Mouse (Mus musculus) brain, adult 2 months (tissue): ENCODE data around the gene Uchl4.
"Not testable (repeated sequence)": the region's sequence is repeated elsewhere in the genome, so short reads cannot be mapped to it uniquely, and the experiment has no call there.

ENCODE experiments used
- DNase-seq: peaks from one replicate; pipeline ENCODE4 v3.0.0; 2011; ENCODE audit warnings: low read depth, low spot score

The Uchl4 gene

GRCm38 (mm10) chr9:64234768-64235435, at the start of gene Uchl4:
Gene Uchl4 (plus strand): TSS chr9:64235201.
- no peak for DNase-seq

- DNase-seq = no peak
Measured at GRCm38 (mm10) chr9:64193879-64194278, 41.1 kb upstream of the Uchl4 start.

- DNase-seq = peak; percentile 92
Measured at GRCm38 (mm10) chr9:64195554-64195953, 39.4 kb upstream of the Uchl4 start.

GRCm38 (mm10) chr9:64197524-64197923, 37.5 kb upstream of the Uchl4 start:
- no peak for DNase-seq

- DNase-seq = no peak
Measured at GRCm38 (mm10) chr9:64198068-64198762, 36.8 kb upstream of the Uchl4 start.

DNA sequence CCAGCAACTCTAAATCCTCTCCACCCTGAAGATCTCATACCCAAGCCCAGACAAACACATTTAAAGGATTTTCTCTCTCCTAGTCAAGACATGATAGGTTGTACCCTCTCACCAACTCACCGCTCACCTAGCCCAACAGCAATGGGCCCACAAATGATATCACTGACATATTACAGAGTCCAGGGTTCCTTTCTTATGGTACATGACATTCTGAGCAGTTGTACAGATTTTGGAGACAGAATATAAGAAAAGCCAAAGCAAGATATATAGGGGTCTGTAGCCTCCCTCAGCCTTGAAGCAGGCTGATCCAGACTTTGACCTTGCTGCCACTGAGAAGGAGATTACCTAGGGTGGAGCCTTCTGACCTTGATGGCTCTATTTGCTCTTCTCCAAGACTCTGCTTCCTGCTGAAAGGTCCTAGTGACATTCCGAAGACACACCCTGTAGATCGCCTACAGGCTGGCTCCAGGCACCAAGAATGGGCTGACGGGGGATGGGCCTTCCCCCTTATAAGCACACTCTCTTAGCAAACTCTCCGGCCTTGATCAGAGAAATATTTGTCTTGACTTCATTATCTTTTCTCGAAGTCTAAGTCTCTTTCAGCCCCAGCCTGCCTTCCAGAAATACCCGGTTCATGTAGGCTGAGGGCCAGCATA, 36.1 kb upstream of the Uchl4 start:
- DNase-seq = not testable (repeated sequence)

DNA sequence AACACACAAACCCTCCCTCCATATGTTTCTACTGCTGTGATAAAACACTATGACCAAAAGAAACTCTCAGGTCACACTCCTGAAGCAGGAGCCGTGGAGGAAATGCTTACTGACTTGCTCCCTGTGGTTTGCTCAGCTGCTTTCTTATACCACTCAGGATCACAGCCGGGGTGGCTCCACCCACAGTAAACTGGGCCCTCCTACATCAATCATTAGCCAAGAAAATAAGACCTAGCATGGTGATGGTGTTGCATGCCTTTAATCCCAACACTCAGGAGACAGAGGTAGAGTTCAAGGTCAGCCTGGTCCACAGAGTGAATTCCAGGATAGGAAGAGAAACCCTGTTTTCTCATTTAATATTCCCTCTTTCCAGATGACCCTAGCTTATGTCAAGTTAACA, 35.1 kb upstream of the Uchl4 start:
- no peak for DNase-seq

- no peak for DNase-seq
Measured at GRCm38 (mm10) chr9:64202331-64202730, 32.7 kb upstream of the Uchl4 start.

GRCm38 (mm10) chr9:64202866-64203265, 32.1 kb upstream of the Uchl4 start:
- no peak for DNase-seq

GRCm38 (mm10) chr9:64207509-64208084, 27.4 kb upstream of the Uchl4 start:
- DNase-seq = peak; percentile 70

- no peak for DNase-seq
Measured at GRCm38 (mm10) chr9:64214452-64214851, 20.5 kb upstream of the Uchl4 start.

DNA sequence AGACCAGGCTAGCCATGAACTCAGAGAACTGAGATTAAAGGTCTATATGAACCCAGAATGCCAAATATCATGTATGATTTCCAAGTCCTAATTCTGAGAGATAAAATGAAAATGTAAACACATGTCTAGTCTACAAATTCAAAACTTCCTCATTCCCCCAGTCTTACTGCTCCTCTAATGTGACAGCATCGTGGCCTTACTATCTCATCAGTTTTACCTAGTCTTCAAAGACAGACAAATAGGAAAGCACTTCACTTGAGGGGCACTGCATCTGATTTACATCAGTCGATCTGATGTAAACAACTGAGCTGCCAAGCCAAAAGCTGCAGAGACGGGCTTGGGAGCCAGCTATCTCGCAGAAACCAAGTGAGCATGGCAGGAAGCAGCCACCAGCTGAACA, 18.9 kb upstream of the Uchl4 start:
- DNase-seq = no peak

GRCm38 (mm10) chr9:64216641-64217040, 18.4 kb upstream of the Uchl4 start:
- no peak for DNase-seq

DNA sequence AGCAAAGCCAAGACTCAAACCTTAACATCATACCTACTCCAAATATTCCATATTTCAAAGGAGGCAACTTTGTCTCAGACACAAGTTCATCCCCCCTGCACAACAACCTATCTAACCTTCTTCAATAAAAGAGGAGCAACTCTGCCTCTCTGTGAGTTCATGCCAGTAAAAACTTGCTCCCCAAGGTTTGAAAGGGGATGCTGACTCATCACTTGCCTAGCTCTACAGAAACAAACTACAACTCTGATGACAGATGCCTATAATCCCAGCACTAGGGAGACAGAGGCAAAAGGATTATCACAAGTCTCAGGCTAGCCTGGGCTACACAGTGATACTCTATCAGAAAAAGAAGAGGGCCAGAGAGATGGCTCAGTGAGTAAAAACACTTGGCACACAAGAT, 17.1 kb upstream of the Uchl4 start:
- no peak for DNase-seq

DNA sequence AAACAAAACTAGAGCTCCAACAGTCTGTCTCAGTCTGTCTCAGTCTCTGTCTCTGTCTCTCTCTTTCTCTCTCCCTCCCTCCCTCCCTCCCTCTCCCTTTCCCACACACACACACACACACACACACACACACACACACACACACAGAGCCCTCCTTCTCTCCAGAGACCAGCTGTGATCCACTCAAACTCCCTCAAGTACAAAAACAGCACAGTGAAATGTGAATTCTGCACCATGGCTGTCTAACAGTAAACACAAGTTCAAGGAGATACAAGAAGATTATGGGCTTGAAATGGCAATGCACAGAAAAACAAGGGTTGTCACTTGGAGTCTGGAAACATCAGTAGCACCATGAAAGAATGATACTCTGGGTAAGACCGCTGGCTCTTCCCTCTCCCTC, 15.7 kb upstream of the Uchl4 start:
- peak; percentile 86 for DNase-seq

DNA sequence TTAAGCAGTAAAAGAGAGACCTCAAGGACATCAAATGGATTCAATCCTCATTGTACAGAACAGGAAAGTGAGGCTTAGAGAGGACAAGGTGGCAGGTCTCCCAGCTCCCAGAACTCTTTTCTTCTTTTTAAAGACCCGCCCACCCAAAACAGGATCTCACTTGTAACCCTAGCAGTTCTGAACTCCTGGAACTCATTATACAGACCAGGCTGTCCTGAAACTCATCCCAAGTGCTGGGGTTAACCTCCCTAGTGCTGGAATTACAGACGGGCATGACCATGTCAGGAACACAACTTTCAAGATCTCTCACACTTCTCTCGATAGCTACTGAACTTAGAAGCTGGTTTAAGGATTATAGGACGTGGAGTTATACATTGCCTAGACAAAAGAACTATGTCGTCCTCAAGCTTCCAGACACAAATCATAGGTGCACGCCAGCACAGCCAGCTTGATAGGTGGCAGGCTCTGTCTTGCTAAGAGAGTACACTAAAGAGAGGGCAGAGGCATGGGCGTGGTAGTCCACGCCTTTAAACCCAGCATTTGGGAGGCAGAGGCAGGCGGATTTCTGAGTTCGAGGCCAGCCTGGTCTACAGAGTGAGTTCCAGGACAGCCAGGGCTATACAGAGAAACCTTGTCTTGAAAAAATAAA, 15.1 kb upstream of the Uchl4 start:
- DNase-seq = no peak

DNA sequence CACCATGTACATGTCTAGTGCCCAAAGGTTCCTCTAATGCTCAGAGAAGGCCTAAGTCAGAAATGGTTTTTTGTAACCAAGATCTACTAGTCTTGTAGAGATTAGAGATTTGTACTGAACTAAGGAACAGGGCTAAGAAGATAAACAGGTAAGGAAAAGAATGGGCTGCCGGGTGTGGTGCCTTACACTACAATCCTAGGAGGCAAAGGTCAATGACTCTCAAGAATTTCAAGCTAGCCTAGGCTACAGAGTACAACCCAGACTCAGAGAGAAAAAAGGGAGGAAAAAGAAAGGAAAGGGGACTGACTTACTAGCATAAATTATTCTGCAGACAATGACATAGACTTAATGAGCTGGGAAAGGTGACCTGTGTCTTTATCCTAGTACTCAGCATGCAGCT, 14.4 kb upstream of the Uchl4 start:
- no peak for DNase-seq

DNA sequence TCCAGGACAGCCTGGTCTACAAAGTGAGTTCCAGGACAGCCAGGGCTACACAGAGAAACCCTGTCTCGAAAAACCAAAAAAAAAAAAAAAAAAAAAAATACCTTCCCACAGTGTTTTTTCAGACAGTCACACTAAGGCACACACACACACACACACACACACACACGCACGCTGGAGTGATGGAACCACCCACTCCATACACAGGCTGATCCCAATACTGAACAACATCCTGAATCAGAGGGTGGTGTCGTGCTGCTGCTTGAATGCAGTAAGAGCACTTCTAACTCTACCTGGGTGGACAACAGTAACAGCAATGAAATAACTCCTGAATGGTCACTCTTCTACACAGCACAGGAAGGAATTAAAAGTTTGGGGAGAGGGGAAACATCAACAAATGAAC, 13.5 kb upstream of the Uchl4 start:
- DNase-seq = peak; percentile 82

DNA sequence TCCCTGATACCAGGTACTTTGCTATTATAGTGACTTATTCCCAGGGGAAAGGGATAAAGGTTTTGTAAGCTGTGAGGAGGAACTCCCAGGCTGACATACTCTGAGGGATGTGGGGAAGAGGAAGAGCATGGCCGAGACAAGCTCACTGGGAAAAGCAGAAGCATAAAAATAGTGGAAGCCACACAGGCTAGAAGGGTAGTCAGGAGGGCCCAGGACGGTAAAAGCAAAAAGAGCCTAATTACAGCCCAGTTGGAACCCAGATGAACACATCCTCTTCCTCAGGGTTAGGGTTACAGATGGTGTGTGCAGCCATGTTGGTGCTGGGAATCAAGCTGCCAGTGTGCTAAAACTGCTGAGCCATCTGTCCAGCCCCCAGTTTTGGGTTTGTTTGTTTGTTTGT, 12.9 kb upstream of the Uchl4 start:
- DNase-seq = no peak

DNA sequence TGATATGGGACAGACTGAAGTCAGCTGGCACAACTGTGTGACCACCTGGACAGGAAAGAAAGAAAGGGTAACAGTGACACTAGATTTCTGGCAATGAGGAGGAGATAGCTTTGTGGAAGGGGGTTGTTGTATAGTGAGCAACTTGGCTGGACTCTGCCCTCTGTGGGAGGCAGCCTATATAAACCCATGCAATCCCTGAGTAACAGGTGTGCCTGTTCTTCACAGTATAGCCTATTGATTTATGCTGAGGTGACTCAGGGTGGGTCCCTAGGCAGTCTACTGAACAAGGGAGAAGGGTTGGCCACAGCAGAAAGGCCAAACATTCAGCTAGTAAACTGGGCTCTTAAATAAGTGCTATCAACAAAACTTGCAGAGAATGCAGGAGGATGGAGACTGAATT, 9.2 kb upstream of the Uchl4 start:
- no peak for DNase-seq

DNA sequence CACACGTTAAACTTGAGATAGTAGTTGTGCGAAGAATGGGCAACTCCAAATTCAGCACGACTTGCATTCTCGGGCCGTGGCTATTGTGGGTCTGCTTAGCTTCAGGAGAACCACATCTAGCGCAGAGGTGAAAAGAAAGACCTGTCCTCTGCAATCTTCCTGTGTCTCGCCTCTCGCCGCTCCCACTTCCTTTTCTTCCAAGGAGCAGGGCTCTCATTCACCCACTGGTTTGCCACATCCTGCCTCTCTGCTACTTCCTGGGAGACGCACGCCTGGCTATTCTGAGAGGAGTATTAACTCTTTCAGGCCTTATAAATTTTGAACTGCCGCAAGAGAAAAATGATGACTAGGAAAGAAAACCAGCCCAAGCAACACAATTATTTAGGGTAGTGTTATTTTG, 7.3 kb upstream of the Uchl4 start:
- DNase-seq = peak; percentile 30

DNA sequence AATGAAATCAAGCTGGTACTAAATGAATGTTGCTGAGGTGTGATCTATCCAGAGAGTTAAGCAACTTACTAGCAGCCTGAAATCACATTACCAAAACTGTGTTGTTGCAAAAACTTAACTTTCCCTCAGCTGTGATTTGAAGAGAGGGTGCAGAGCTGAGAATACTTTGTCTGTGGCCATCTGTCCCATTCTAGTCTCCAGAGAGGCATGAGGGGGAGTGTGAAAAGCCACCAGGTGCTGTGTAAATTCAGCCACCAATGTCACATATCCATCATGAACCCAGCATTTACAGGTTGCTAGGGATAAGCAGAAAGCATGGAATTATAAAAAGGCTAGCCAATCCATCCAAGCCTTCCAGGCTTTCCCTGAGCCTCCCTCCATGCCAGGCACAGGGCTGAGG, 6.0 kb upstream of the Uchl4 start:
- DNase-seq = peak; percentile 80
